Mouse (Mus musculus) embryonic fibroblast, embryonic 13.5 days (primary cell): ENCODE measurements at regions not wholly inside any gene's neighbourhood (a gene's known extent, or its start where the extent isn't known, plus 50 kb on each side); places are given as distances from the start of the nearest gene placed in this dataset.

ENCODE experiments used
- CTCF ChIP-seq: IDR thresholded peaks from 2 replicates; pipeline ENCODE4 v1.5.1; 2011; ENCODE audit warnings: mild to moderate bottlenecking, control low read depth, low read length, moderate library complexity, borderline replicate concordance; ENCODE audit not compliant: insufficient read depth
- POLR2A ChIP-seq: IDR thresholded peaks from 2 replicates; pipeline ENCODE4 v1.6.1; 2011; ENCODE audit warnings: low read depth, mild to moderate bottlenecking, control low read depth, low read length, moderate library complexity

GRCm38 (mm10) chr2:160427431-160427830, 60.6 kb upstream of the Mafb start:
- TF ChIP-seq POLR2A (no peak), CTCF (no peak)
